Mouse (Mus musculus) stomach, postnatal 0 days (tissue): ENCODE results near the gene Serpine1. TPM values are rescaled to one million over a fixed set of nuclear protein-coding genes. Genes with fewer than 3 reads are reported as not detected.

ENCODE experiments used
- ATAC-seq: fragments of 200-750 bp; cut with Nextera tagmentation; 2 replicates; pipeline ENCODE4 v1.8.0; 2017; ENCODE audit not compliant: low FRiP score, low TSS enrichment
- DNase-seq: peaks from one replicate; pipeline ENCODE4 v3.0.0-alpha.2; 2016; ENCODE audit warnings: low spot score
- H3K27ac ChIP-seq: fragments of 300-500 bp; sonication (generic); replicated peaks from 2 replicates; pipeline ENCODE4 v1.5.1; 2014; ENCODE audit warnings: mild to moderate bottlenecking, control low read depth
- H3K27me3 ChIP-seq: fragments of 300-500 bp; sonication (generic); 2 replicates; pipeline ENCODE4 v1.6.1; 2014; ENCODE audit warnings: low read length; ENCODE audit not compliant: control insufficient read depth, insufficient read depth
- H3K36me3 ChIP-seq: fragments of 300-500 bp; sonication (generic); 2 replicates; pipeline ENCODE4 v1.6.1; 2014; ENCODE audit warnings: low read length, mixed read lengths; ENCODE audit not compliant: control insufficient read depth, insufficient read depth
- H3K4me1 ChIP-seq: fragments of 300-500 bp; sonication (generic); replicated peaks from 2 replicates; pipeline ENCODE4 v1.6.1; 2014; ENCODE audit warnings: antibody characterized with exemption; ENCODE audit not compliant: control insufficient read depth, insufficient read depth
- H3K4me2 ChIP-seq: fragments of 300-500 bp; sonication (generic); replicated peaks from 2 replicates; pipeline ENCODE4 v1.6.1; 2014; ENCODE audit warnings: low read depth, mild to moderate bottlenecking, control low read depth, moderate library complexity
- H3K4me3 ChIP-seq: fragments of 300-500 bp; sonication (generic); 2 replicates; pipeline ENCODE4 v1.5.1; 2014; ENCODE audit warnings: low read depth, low read length, control low read depth
- H3K9ac ChIP-seq: fragments of 300-500 bp; sonication (generic); 2 replicates; pipeline ENCODE4 v1.6.1; 2014; ENCODE audit warnings: mild to moderate bottlenecking, low read length, control low read depth, mixed read lengths
- H3K9me3 ChIP-seq: fragments of 300-500 bp; sonication (generic); 2 replicates; pipeline ENCODE4 v1.6.1; 2016; ENCODE audit warnings: low read length; ENCODE audit not compliant: control insufficient read depth
- CTCF ChIP-seq: IDR thresholded peaks from 2 replicates; pipeline ENCODE4 v1.5.1; 2016; ENCODE audit warnings: antibody characterized with exemption, low read depth, mild to moderate bottlenecking, moderate library complexity
- EP300 ChIP-seq: optimal IDR thresholded peaks from 2 replicates; pipeline ENCODE3; 2016; ENCODE audit warnings: antibody characterized with exemption
- WGBS: fragments of 180-500 bp; shearing (Covaris S2); extraction: QIAGEN DNeasy Blood & Tissue Kit; methylation state at CpG from one replicate; pipeline ENCODE4 v1.1.7; 2014; 5-methylcytosine and 5-hydroxymethylcytosine counted together
- polyA plus RNA-seq: library from polyadenylated mRNA; unstranded; fragments of >200 nt; fragmentation: Nextera tagmentation; extraction: Ambion mirVana; gene quantifications from 2 replicates; pipeline ENCODE4 v1.2.1, GENCODE M21; 2015

Serpine1 gene
- polyA plus RNA-seq, 1 experiment from 2014 or later, result 0.25 TPM

- Histone ChIP-seq H3K4me1 (no peaks in the 10 kb centered on the region), H3K9me3 (no peaks in the 10 kb centered on the region), H3K4me3 (no peak overlapping the region), H3K27me3 (no peaks in the 10 kb centered on the region), H3K4me2 (no peak overlapping the region), H3K9ac (no peak overlapping the region), H3K36me3 (no peaks in the 10 kb centered on the region), H3K27ac (no peak overlapping the region)
- no peak for TF ChIP-seq CTCF
- no peak for TF ChIP-seq EP300
- DNase-seq (no peak), ATAC-seq (no peak)
- 79% methylated on average over 3 of the region's 3 CpGs for WGBS
Observed at GRCm38 (mm10) chr5:137015913-137016312, 56.2 kb downstream of the Serpine1 start.

GRCm38 (mm10) chr5:137012401-137012950, 59.6 kb downstream of the Serpine1 start:
- no peak for TF ChIP-seq CTCF
- no peak for TF ChIP-seq EP300
- no peaks in the 10 kb centered on the region for H3K4me1 ChIP-seq
- no peak overlapping the region for H3K27ac ChIP-seq
- H3K4me3 ChIP-seq, result no peak overlapping the region
- H3K9ac ChIP-seq, result no peak overlapping the region
- no peak overlapping the region for H3K4me2 ChIP-seq
- no peak for DNase-seq
- no peaks in the 10 kb centered on the region for H3K36me3 ChIP-seq
- ATAC-seq, result no peak
- no peaks in the 10 kb centered on the region for H3K9me3 ChIP-seq
- 63% methylated on average over 15 of the region's 15 CpGs for WGBS
- no peaks in the 10 kb centered on the region for H3K27me3 ChIP-seq

Other genes starting within 250 kb of the Serpine1 start
- 2.9 and 3.5 TPM in 2 replicates for gene Col26a1, start 189.1 kb downstream of the Serpine1 start, polyA plus RNA-seq
- 26.1 and 28.4 TPM in 2 replicates for gene Ift22, start 164.1 kb downstream of the Serpine1 start, polyA plus RNA-seq
- 255 and 270 TPM in 2 replicates for gene Fis1, start 119.0 kb downstream of the Serpine1 start, polyA plus RNA-seq
- gene Cldn15, start 105.7 kb downstream of the Serpine1 start, polyA plus RNA-seq, result 5.1 and 6.8 TPM in 2 replicates
- 16.4 and 17.2 TPM in 2 replicates for gene Plod3, start 85.2 kb downstream of the Serpine1 start, polyA plus RNA-seq
- gene Znhit1, start 84.2 kb downstream of the Serpine1 start, polyA plus RNA-seq, result 81.0 and 89.1 TPM in 2 replicates
- 1.8 TPM in 2 replicates for gene Vgf, start 45.9 kb downstream of the Serpine1 start, polyA plus RNA-seq
- gene Ap1s1, start 26.1 kb downstream of the Serpine1 start, polyA plus RNA-seq, result 140 and 146 TPM in 2 replicates
- 4.4 and 4.5 TPM in 2 replicates for gene Trim56, start 43.9 kb upstream of the Serpine1 start, polyA plus RNA-seq
- gene Muc3, start 77.1 kb upstream of the Serpine1 start, polyA plus RNA-seq, result 0.68 and 0.75 TPM in 2 replicates
- gene Muc3a, start 140.1 kb upstream of the Serpine1 start, polyA plus RNA-seq, result 0.05 and 0.10 TPM in 2 replicates
- 10.0 and 12.2 TPM in 2 replicates for gene Ache, start 215.3 kb upstream of the Serpine1 start, polyA plus RNA-seq
- gene Ufsp1, start 222.4 kb upstream of the Serpine1 start, polyA plus RNA-seq, result 11.0 and 11.4 TPM in 2 replicates
- gene Srrt, start 235.4 kb upstream of the Serpine1 start, polyA plus RNA-seq, result 29.3 and 31.6 TPM in 2 replicates
- 46.4 and 47.9 TPM in 2 replicates for gene Trip6, start 242.1 kb upstream of the Serpine1 start, polyA plus RNA-seq